Mouse (Mus musculus) T-helper 17 cell (primary cell): ENCODE measurements around the gene Uty.

Experiments used
- in situ Hi-C, 2 experiments: fragments of 300-600 bp; cut with MboI, MseI; formaldehyde crosslinking; loops; 1 replicate in 1 of 2; 2 replicates in 1 of 2; pipeline ENCODE4 v1.15.1; 2025; ENCODE audit warnings: high pct_unique_total_duplicates in 2 of 2

Gene Uty

DNA sequence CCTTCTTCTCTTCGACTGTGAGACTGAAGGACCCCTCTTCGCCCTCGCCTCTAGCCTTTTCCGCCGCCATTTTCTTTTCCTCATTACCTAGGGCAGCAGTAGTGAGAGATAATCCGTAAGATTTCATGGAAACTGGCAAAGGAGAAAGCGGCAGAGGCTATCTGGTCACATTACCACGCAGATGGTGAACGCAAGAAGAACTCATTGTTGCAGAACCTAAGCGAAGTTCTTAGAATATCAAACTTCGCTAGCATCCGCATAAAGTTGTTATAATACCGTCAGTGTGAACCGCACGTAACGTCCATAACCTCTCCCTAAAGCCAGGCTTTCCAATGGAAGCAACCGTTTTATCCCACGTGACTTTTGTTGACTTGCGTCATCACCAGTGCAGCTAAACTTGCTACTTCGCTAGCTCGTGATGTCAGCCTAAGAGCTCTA lies at the start of gene Uty:
Uty (minus strand) TSS at position 334 of the 438 bp plus-strand sequence.
- in situ Hi-C loops: no loop called here

GRCm38 (mm10) chrY:1293708-1294107 lies 48.1 kb upstream of the Uty start:
- in situ Hi-C loops: no loop called here

DNA sequence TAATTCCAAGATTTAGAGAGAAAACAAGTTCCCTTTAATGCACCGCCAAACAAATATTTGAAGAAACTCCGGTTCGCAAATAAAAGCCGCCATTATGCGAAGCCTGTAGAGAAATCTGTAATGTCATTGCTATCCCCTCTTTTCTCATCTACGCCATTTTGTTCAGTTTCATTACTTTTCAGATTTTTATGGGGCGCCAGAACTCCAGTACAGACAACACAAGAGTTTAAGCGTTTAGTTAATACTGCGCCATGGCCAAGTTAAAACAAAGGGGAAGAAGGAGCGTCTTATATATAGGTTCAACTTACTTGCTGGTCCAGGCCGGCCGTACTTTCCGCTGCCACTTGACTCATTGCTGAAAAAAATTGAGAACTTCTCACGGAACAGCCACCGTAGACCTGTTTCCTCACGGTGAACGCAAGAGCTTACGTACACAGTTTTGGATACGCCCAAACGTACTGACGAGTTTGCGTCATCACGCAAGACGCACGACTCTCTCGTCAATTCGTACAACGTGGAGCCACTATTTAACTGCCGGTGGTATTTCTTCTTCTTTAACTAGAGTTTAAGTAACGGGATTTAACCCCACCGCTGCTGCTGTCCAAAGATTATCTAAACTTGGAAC lies 40.7 kb upstream of the Uty start, which contains the start of gene Ddx3y:
Ddx3y (minus strand) TSS at position 459 of the 625 bp plus-strand sequence.
- in situ Hi-C loops: no loop called here

GRCm38 (mm10) chrY:1285735-1286134 lies 40.2 kb upstream of the Uty start:
- in situ Hi-C loops: no loop called here

GRCm38 (mm10) chrY:1246117-1246516 lies 558 bp upstream of the Uty start:
- in situ Hi-C loops: no loop called here

DNA sequence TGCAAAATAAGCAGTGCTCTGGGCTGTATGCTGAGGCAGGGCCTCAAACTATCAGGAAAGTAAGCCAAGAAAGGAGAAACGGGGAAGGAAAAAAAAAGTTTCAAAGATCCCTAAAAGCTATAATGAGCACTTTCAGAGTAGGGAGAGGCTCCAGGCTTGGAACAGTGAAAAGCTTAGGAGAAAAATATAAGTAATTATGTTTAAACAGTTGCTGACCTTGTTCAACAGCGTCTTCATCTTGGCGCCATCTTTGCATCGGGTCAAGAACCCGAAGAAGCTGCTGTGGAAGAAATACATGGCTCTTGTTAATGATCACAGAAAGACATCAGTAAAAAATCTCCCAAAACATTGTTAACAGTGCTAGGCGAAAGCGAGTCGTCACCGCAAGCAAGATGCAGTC lies 619 bp downstream of the Uty start:
- in situ Hi-C loops: no loop called here

DNA sequence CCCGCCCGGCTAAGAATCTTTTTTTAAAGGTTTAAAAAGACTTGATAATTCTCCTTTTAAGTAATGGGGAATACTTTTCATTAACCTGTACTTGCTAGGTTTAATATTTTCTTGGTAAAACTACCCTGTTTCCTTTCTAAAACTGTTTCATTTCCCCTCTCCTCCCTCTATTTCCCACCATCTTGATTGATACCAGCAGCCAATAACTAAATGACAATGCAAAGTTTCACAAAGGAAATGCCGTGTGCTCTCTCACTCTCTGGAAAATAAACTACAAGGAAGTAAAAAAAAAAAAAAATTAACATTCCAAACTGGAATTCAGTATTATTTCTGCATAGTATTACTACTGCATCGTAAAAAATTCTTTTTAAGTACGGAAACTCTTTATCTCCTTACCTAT lies 1.1 kb downstream of the Uty start:
- in situ Hi-C loops: no loop called here

GRCm38 (mm10) chrY:1220001-1220400 lies 25.6 kb downstream of the Uty start:
- in situ Hi-C loops: no loop called here

DNA sequence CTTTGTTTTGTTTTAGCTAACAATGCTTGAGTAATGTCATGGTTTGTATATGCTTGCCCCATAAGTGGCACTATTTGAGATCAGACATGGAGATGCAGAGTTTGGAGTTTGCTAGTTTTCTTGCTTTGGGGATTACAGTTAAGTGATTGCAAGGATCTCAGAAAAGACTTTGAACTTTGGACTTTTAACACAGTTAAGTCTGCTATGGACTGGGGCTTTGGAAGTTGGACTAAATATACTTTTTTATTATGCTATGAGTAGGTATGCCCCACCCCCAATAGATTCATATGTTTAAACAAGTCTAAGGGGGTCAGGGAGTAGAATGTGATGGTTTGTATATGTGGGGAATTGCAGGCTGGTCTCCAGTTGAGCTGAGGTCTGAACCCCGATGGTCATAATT lies 67.1 kb downstream of the Uty start:
- in situ Hi-C loops: no loop called here

- in situ Hi-C loops: no loop called here
Measured at GRCm38 (mm10) chrY:1163054-1163453, 82.5 kb downstream of the Uty start.

GRCm38 (mm10) chrY:1116153-1116552 lies 129.4 kb downstream of the Uty start:
- in situ Hi-C loops: no loop called here

GRCm38 (mm10) chrY:1114016-1114415 lies 131.5 kb downstream of the Uty start:
- in situ Hi-C loops: no loop called here
